Mouse (Mus musculus): ENCODE data around the gene Glra3. TPM values are rescaled to one million over a fixed set of nuclear protein-coding genes. Genes with fewer than 3 reads are reported as not detected.

The Glra3 gene
- 1.7 and 2.1 TPM in 2 replicates for polyA plus RNA-seq (2021; fragmentation: Nextera tagmentation)
- long read RNA-seq, experiment 1, full-length matches to known transcripts: 2 of 4 reads
- long read RNA-seq, experiment 1, partial matches to known transcripts: 0 of 4 reads
- long read RNA-seq, experiment 1, other reads (novel, unspliced or antisense): 2 of 4 reads
- long read RNA-seq, experiment 2, full-length matches to known transcripts: 2 of 8 reads
- long read RNA-seq, experiment 2, partial matches to known transcripts: 1 of 8 reads
- long read RNA-seq, experiment 2, other reads (novel, unspliced or antisense): 5 of 8 reads

GRCm38 (mm10) chr8:55939870-55940525 lies at the start of gene Glra3:
Gene Glra3, plus strand, starts transcription at chr8:55940460.

GRCm38 (mm10) chr8:55906848-55907247 lies 33.4 kb upstream of the Glra3 start, which contains the start of gene Adam29:
Gene Adam29, minus strand, starts transcription at chr8:55906948.

Other genes with a start within 250 kb of the Glra3 start
- gene Adam29, start 33.5 kb upstream of the Glra3 start, polyA plus RNA-seq (2021; fragmentation: Nextera tagmentation): not detected in 2 replicates

Measured in left cerebral cortex, adult 6 months (tissue).